14 mouse cellular contexts compared by ENCODE assay signal in the genomic region with DNA sequence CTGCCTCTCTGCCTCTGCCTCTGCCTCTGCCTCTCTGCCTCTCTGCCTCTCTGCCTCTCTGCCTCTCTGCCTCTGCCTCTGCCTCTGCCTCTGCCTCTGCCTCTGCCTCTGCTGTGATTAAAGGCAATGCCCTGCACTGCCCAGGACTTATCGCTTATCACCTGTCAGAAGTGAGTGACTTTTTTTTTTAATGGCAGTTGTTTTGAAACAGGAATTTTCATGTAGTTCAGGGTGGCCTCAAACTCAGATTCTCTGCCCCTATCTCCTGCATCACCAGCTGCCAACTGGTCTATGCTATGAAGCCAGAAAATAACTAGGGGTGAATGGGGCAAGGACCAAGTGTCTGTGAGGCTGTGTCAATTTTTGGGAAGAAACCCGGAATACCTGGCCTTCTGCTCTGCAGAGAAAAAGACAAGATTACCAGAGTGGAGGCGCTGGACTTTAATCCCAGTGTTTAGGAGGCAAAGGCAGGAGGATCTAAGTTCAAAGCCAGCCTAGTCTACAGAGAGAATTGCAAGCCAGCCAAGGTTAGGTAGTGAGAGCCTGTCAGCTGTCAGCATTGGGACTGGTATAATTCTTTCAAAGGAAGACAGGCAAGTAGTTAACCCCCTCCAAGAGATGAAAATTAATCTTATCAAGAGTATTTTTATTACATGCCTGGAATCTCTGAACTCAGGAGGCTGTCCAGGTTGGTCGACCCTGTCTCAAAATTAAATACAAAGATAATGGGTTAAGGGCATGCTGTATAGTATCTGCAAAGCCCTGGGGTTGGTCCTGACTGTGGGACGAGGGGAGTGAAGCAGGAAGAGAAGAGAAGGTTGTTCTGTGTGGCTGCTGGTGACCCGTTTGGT. TPM values are rescaled to one million over a fixed set of nuclear protein-coding genes. Genes with fewer than 3 reads are reported as not detected.
DNase-seq lines count a peak whose midpoint lies in the region; ATAC-seq and TF ChIP-seq lines count a peak whose summit lies in the region.
"Had no signal": no experiment of that assay in that cellular context is flagged by ENCODE, and none has a peak within 500 bp of the region (broad histone marks: within the 10 kb centered on the region; RNA-seq: fewer than 3 reads in every experiment).

No protein-coding gene starts in this region.

- H3K4me1 ChIP-seq in heart, embryonic 11.5 days (ENCODE audit: control insufficient read depth, insufficient read depth, low read length) = peaks cover 25% of the 10 kb centered on the region
- peaks cover 66% of the 10 kb centered on the region for H3K4me1 ChIP-seq in megakaryocyte, embryonic 14.5 days
- 0 out of 2 replicates have a peak, but pooled peaks cover 3% of the 10 kb centered on the region for H3K4me1 ChIP-seq in intestine, postnatal 0 days (replicated peaks; ENCODE audit: control insufficient read depth, insufficient read depth, low read length)
- peaks cover 34% of the 10 kb centered on the region for H3K4me1 ChIP-seq in small intestine, adult 2 months (ENCODE audit: control insufficient read depth, insufficient read depth, insufficient read length, low read length)

- H3K4me2 ChIP-seq in heart, embryonic 11.5 days = no peak overlapping the region
- 0 out of 2 replicates have a peak overlapping the region, but pooled peaks have one; percentile 37 for H3K4me2 ChIP-seq in intestine, postnatal 0 days (replicated peaks; ENCODE audit: low read depth)
- H3K4me2 ChIP-seq: kidney, embryonic 15.5 days; midbrain, embryonic 15.5 days had no signal

- no peak for ATAC-seq in heart, embryonic 11.5 days (replicated peaks; ENCODE audit: insufficient number of reproducible peaks, low FRiP score, low TSS enrichment)
- ATAC-seq in megakaryocyte, adult 5-6 weeks (ENCODE audit: poor library complexity, severe bottlenecking) = no peak
- ATAC-seq in intestine, postnatal 0 days = no peak
- no peak for ATAC-seq in megakaryocyte-erythroid progenitor cell, adult 5-6 weeks (replicated peaks; ENCODE audit: low FRiP score, low TSS enrichment, poor library complexity, severe bottlenecking)
- ATAC-seq: hindbrain, postnatal 0 days; midbrain, embryonic 15.5 days had no signal

- no peak for TF ChIP-seq POLR2A in small intestine, adult 2 months (IDR thresholded peaks at IDR 0.05; ENCODE audit: low read depth, low read length)

- no peaks in the 10 kb centered on the region for H3K9me3 ChIP-seq in heart, embryonic 11.5 days (replicated peaks; ENCODE audit: control insufficient read depth, low read length)
- peaks cover 14% of the 10 kb centered on the region for H3K9me3 ChIP-seq in megakaryocyte, embryonic 14.5 days
- no peaks in the 10 kb centered on the region for H3K9me3 ChIP-seq in intestine, postnatal 0 days (ENCODE audit: control insufficient read depth)
- H3K9me3 ChIP-seq: kidney, embryonic 15.5 days; midbrain, embryonic 15.5 days had no signal

- 56% methylated on average over 6 of the region's 6 CpGs for WGBS in heart, embryonic 11.5 days (ENCODE audit: insufficient replicate concordance)
- WGBS in intestine, postnatal 0 days = 42% methylated on average over 6 of the region's 6 CpGs
- WGBS in small intestine, adult 2 months = 28% methylated on average over 6 of the region's 6 CpGs

- H3K27me3 ChIP-seq in heart, embryonic 11.5 days (ENCODE audit: control insufficient read depth, insufficient read depth, low read length) = peaks cover 45% of the 10 kb centered on the region
- H3K27me3 ChIP-seq in megakaryocyte, embryonic 14.5 days (replicated peaks) = peaks cover 88% of the 10 kb centered on the region
- peaks cover 28% of the 10 kb centered on the region for H3K27me3 ChIP-seq in intestine, postnatal 0 days (replicated peaks; ENCODE audit: control insufficient read depth, insufficient read depth, low read length)
- H3K27me3 ChIP-seq in small intestine, adult 2 months (ENCODE audit: control insufficient read depth, insufficient read depth, low read length) = no peaks in the 10 kb centered on the region

- no peak overlapping the region for H3K27ac ChIP-seq in heart, embryonic 11.5 days (ENCODE audit: low read depth, low read length)
- H3K27ac ChIP-seq in intestine, postnatal 0 days (ENCODE audit: low read depth, low read length) = no peak overlapping the region; the same call in 1 of the 2 replicates
- H3K27ac ChIP-seq in small intestine, adult 2 months (ENCODE audit: insufficient read depth, low read depth, low read length) = peak overlapping the region; percentile 96
- H3K27ac ChIP-seq: hindbrain, postnatal 0 days; kidney, embryonic 15.5 days; midbrain, embryonic 15.5 days had no signal

- no peak overlapping the region for H3K9ac ChIP-seq in heart, embryonic 11.5 days (ENCODE audit: low read depth, low read length)
- H3K9ac ChIP-seq in intestine, postnatal 0 days (ENCODE audit: low read depth, low read length) = no peak overlapping the region
- H3K9ac ChIP-seq: kidney, embryonic 15.5 days; midbrain, embryonic 15.5 days had no signal

- no peak overlapping the region for H3K4me3 ChIP-seq in heart, embryonic 11.5 days (ENCODE audit: low read depth, low read length)
- H3K4me3 ChIP-seq in megakaryocyte, embryonic 14.5 days (replicated peaks) = peak overlapping the region; percentile 83
- H3K4me3 ChIP-seq in intestine, postnatal 0 days (ENCODE audit: low read depth, low read length) = no peak overlapping the region
- H3K4me3 ChIP-seq in small intestine, adult 2 months (ENCODE audit: low read depth, low read length) = no peak overlapping the region
- H3K4me3 ChIP-seq: kidney, embryonic 15.5 days; midbrain, embryonic 15.5 days had no signal

- no peak for TF ChIP-seq CTCF in intestine, postnatal 0 days (IDR thresholded peaks at IDR 0.05; ENCODE audit: low read depth)
- TF ChIP-seq CTCF in small intestine, adult 2 months (IDR thresholded peaks at IDR 0.05; ENCODE audit: extremely low read depth, insufficient read length, insufficient replicate concordance, low read depth, low read length) = no peak

- H3K36me3 ChIP-seq in heart, embryonic 11.5 days (ENCODE audit: control insufficient read depth, insufficient read depth, low read length) = no peaks in the 10 kb centered on the region; the same call in 1 of the 2 replicates
- H3K36me3 ChIP-seq in megakaryocyte, embryonic 14.5 days (replicated peaks; ENCODE audit: low read length) = peaks cover 24% of the 10 kb centered on the region
- H3K36me3 ChIP-seq in intestine, postnatal 0 days (ENCODE audit: control insufficient read depth, insufficient read depth) = no peaks in the 10 kb centered on the region
- H3K36me3 ChIP-seq in small intestine, adult 2 months (ENCODE audit: control insufficient read depth, insufficient read depth, low read length) = 0 out of 2 replicates have a peak, but pooled peaks cover 6% of the 10 kb centered on the region
- H3K36me3 ChIP-seq: kidney, embryonic 15.5 days; midbrain, embryonic 15.5 days had no signal

- peak; percentile 89 for DNase-seq in heart, adult 11 months
- no peak for DNase-seq in left cerebral cortex, adult 18-20 months (ENCODE audit: low spot score in 2 of 2)
- DNase-seq: adrenal gland, adult 8-10 months; gastrocnemius, postnatal 25 days had no signal

RNA-seq across cellular contexts. Expression of gene Phospho1, which starts 2.2 kb away (rescaled TPM):
- polyA plus RNA-seq in heart, embryonic 11.5 days (2014; fragmentation: Nextera tagmentation; extraction: Ambion mirVana) = 1.1 TPM in 1 of 2 replicates, not detected in the other
- polyA plus RNA-seq in megakaryocyte, embryonic 14.5 days (2012; ENCODE audit: insufficient read depth, low replicate concordance) = 11.0 and 11.8 TPM in 2 replicates
- 12.6 and 17.3 TPM in 2 replicates for total RNA-seq in megakaryocyte, adult 5-6 weeks (2015)
- 2.3 TPM in 1 of 2 replicates, not detected in the other for total RNA-seq in megakaryocyte, adult 5-6 weeks (2017)
- 2.6 and 2.9 TPM in 2 replicates for polyA plus RNA-seq in intestine, postnatal 0 days (2015; fragmentation: Nextera tagmentation; extraction: Ambion mirVana)
- 236 and 278 TPM in 2 replicates for polyA plus RNA-seq in small intestine, adult 2 months (2012; rRNA removed)
- total RNA-seq in left cerebral cortex, adult 18-20 months (2021) = 10 to 100 TPM; 65.2 to 87.4 TPM
- total RNA-seq in megakaryocyte-erythroid progenitor cell, adult 5-6 weeks (2014; fragmentation: Nextera tagmentation) = 5.6 and 7.5 TPM in 2 replicates
- 0.56 and 3.2 TPM in 2 replicates for total RNA-seq in megakaryocyte-erythroid progenitor cell, adult 5-6 weeks (2017)
- polyA plus RNA-seq: kidney, embryonic 15.5 days; midbrain, embryonic 15.5 days; neural tube, embryonic 11.5 days had no signal

RNA-seq across cellular contexts. Expression of gene Gngt2, which starts 10.5 kb away (rescaled TPM):
- polyA plus RNA-seq in heart, embryonic 11.5 days (2014; fragmentation: Nextera tagmentation; extraction: Ambion mirVana) = 43.1 and 44.6 TPM in 2 replicates
- 10.2 and 30.7 TPM in 2 replicates for polyA plus RNA-seq in megakaryocyte, embryonic 14.5 days (2012; ENCODE audit: insufficient read depth, low replicate concordance)
- 92.0 and 95.7 TPM in 2 replicates for total RNA-seq in megakaryocyte, adult 5-6 weeks (2015)
- 64.0 and 66.6 TPM in 2 replicates for total RNA-seq in megakaryocyte, adult 5-6 weeks (2017)
- 19.9 and 23.2 TPM in 2 replicates for polyA plus RNA-seq in intestine, postnatal 0 days (2015; fragmentation: Nextera tagmentation; extraction: Ambion mirVana)
- polyA plus RNA-seq in small intestine, adult 2 months (2012; rRNA removed) = 2.1 and 4.7 TPM in 2 replicates
- total RNA-seq in left cerebral cortex, adult 18-20 months (2021) = 1 to 10 TPM; 2.8 to 4.5 TPM
- total RNA-seq in megakaryocyte-erythroid progenitor cell, adult 5-6 weeks (2014; fragmentation: Nextera tagmentation) = 4.4 and 5.0 TPM in 2 replicates
- 4.0 and 4.6 TPM in 2 replicates for total RNA-seq in megakaryocyte-erythroid progenitor cell, adult 5-6 weeks (2017)

RNA-seq across cellular contexts. Expression of gene Abi3, which starts 15.7 kb away (rescaled TPM):
- 11.5 and 21.1 TPM in 2 replicates for polyA plus RNA-seq in heart, embryonic 11.5 days (2014; fragmentation: Nextera tagmentation; extraction: Ambion mirVana)
- polyA plus RNA-seq in megakaryocyte, embryonic 14.5 days (2012; ENCODE audit: insufficient read depth, low replicate concordance) = 67.9 and 94.9 TPM in 2 replicates
- total RNA-seq in megakaryocyte, adult 5-6 weeks (2015) = 14.7 and 19.8 TPM in 2 replicates
- 13.7 and 20.0 TPM in 2 replicates for total RNA-seq in megakaryocyte, adult 5-6 weeks (2017)
- polyA plus RNA-seq in intestine, postnatal 0 days (2015; fragmentation: Nextera tagmentation; extraction: Ambion mirVana) = 7.5 and 8.1 TPM in 2 replicates
- 34.0 and 73.5 TPM in 2 replicates for polyA plus RNA-seq in small intestine, adult 2 months (2012; rRNA removed)
- total RNA-seq in left cerebral cortex, adult 18-20 months (2021) = 1 to 10 TPM; 7.3 to 8.0 TPM
- 5.9 and 8.9 TPM in 2 replicates for total RNA-seq in megakaryocyte-erythroid progenitor cell, adult 5-6 weeks (2014; fragmentation: Nextera tagmentation)
- total RNA-seq in megakaryocyte-erythroid progenitor cell, adult 5-6 weeks (2017) = 3.4 and 5.7 TPM in 2 replicates

Comparison
In these comparisons a context has a peak if more than half of its experiments do, and no peak if none do; other contexts are left out.
1. RNA of gene Phospho1, which starts 2.2 kb away (polyA plus RNA-seq): 236 to 278 TPM in small intestine, adult 2 months; 11.0 to 11.8 TPM in megakaryocyte, embryonic 14.5 days, 2.6 to 2.9 TPM in intestine, postnatal 0 days and 1.1 TPM in heart, embryonic 11.5 days; every median in the first group is over 10 times any median in the second.